13 mouse cellular contexts compared by ENCODE assay signal in genomic region chr13:44650052-44650451, GRCm38 (mm10).
DNase-seq lines count a peak whose midpoint lies in the region; ATAC-seq lines count a peak whose summit lies in the region.
"Had no signal": no experiment of that assay in that cellular context is flagged by ENCODE, and none has a peak within 500 bp of the region (broad histone marks: within the 10 kb centered on the region; RNA-seq: fewer than 3 reads in every experiment).

No protein-coding gene starts in this region.

- no peaks in the 10 kb centered on the region for H3K36me3 ChIP-seq in midbrain, embryonic 15.5 days (replicated peaks)
- no peaks in the 10 kb centered on the region for H3K36me3 ChIP-seq in midbrain, embryonic 11.5 days (ENCODE audit: control insufficient read depth, insufficient read depth, low read length)
- no peaks in the 10 kb centered on the region for H3K36me3 ChIP-seq in embryonic facial prominence, embryonic 13.5 days
- no peaks in the 10 kb centered on the region for H3K36me3 ChIP-seq in forebrain, embryonic 16.5 days (ENCODE audit: control insufficient read depth, insufficient read depth)
- no peaks in the 10 kb centered on the region for H3K36me3 ChIP-seq in liver, embryonic 12.5 days
- H3K36me3 ChIP-seq: liver, embryonic 15.5 days had no signal

- WGBS in midbrain, embryonic 15.5 days = 22% methylated on average over 13 of the region's 13 CpGs
- WGBS in midbrain, embryonic 11.5 days = 29% methylated on average over 13 of the region's 13 CpGs
- WGBS in embryonic facial prominence, embryonic 13.5 days = 23% methylated on average over 13 of the region's 13 CpGs
- WGBS in forebrain, embryonic 16.5 days = 15% methylated on average over 13 of the region's 13 CpGs
- WGBS in liver, embryonic 12.5 days (ENCODE audit: insufficient replicate concordance) = 68% methylated on average over 13 of the region's 13 CpGs

- H3K9ac ChIP-seq in midbrain, embryonic 15.5 days = no peak overlapping the region
- no peak overlapping the region for H3K9ac ChIP-seq in midbrain, embryonic 11.5 days (ENCODE audit: low read length)
- no peak overlapping the region for H3K9ac ChIP-seq in embryonic facial prominence, embryonic 13.5 days
- H3K9ac ChIP-seq in forebrain, embryonic 16.5 days (replicated peaks; ENCODE audit: low read depth, low read length) = no peak overlapping the region
- H3K9ac ChIP-seq in liver, embryonic 12.5 days = no peak overlapping the region
- H3K9ac ChIP-seq: liver, embryonic 15.5 days had no signal

- H3K4me3 ChIP-seq in midbrain, embryonic 15.5 days = no peak overlapping the region
- H3K4me3 ChIP-seq in midbrain, embryonic 11.5 days (ENCODE audit: low read depth, low read length) = no peak overlapping the region
- no peak overlapping the region for H3K4me3 ChIP-seq in embryonic facial prominence, embryonic 13.5 days
- H3K4me3 ChIP-seq in forebrain, embryonic 16.5 days (replicated peaks; ENCODE audit: low read length) = no peak overlapping the region
- H3K4me3 ChIP-seq in liver, embryonic 12.5 days = no peak overlapping the region
- H3K4me3 ChIP-seq: liver, embryonic 15.5 days had no signal

- no peak for ATAC-seq in midbrain, embryonic 15.5 days (replicated peaks)
- ATAC-seq in midbrain, embryonic 11.5 days (ENCODE audit: low FRiP score) = no peak
- no peak for ATAC-seq in embryonic facial prominence, embryonic 13.5 days (ENCODE audit: insufficient number of reproducible peaks, insufficient read depth, low FRiP score, low TSS enrichment, low read depth)
- no peak for ATAC-seq in forebrain, embryonic 16.5 days
- no peak for ATAC-seq in liver, embryonic 12.5 days

- peak overlapping the region; percentile 12; the same call in 1 of the 2 replicates for H3K4me2 ChIP-seq in midbrain, embryonic 15.5 days
- H3K4me2 ChIP-seq in midbrain, embryonic 11.5 days = no peak overlapping the region
- peak overlapping the region; percentile 39 for H3K4me2 ChIP-seq in embryonic facial prominence, embryonic 13.5 days
- H3K4me2 ChIP-seq in forebrain, embryonic 16.5 days (ENCODE audit: low read length) = peak overlapping the region; percentile 14; the same call in 1 of the 2 replicates
- no peak overlapping the region for H3K4me2 ChIP-seq in liver, embryonic 12.5 days
- H3K4me2 ChIP-seq: heart, embryonic 11.5 days; liver, embryonic 15.5 days had no signal

- H3K4me1 ChIP-seq in midbrain, embryonic 15.5 days = peaks cover 7% of the 10 kb centered on the region; the same call in 1 of the 2 replicates
- H3K4me1 ChIP-seq in midbrain, embryonic 11.5 days (ENCODE audit: control insufficient read depth, insufficient read depth, low read length) = peaks cover 10% of the 10 kb centered on the region; the same call in 1 of the 2 replicates
- H3K4me1 ChIP-seq in embryonic facial prominence, embryonic 13.5 days = peaks cover 19% of the 10 kb centered on the region
- peaks cover 3% of the 10 kb centered on the region; the same call in 1 of the 2 replicates for H3K4me1 ChIP-seq in forebrain, embryonic 16.5 days (replicated peaks; ENCODE audit: control insufficient read depth, insufficient read depth, low read length)
- peaks cover 17% of the 10 kb centered on the region; the same call in 1 of the 2 replicates for H3K4me1 ChIP-seq in liver, embryonic 12.5 days
- H3K4me1 ChIP-seq: liver, embryonic 15.5 days had no signal

- H3K9me3 ChIP-seq in midbrain, embryonic 15.5 days = no peaks in the 10 kb centered on the region
- H3K9me3 ChIP-seq in midbrain, embryonic 11.5 days (ENCODE audit: control insufficient read depth, low read length) = no peaks in the 10 kb centered on the region
- H3K9me3 ChIP-seq in embryonic facial prominence, embryonic 13.5 days = no peaks in the 10 kb centered on the region
- no peaks in the 10 kb centered on the region for H3K9me3 ChIP-seq in forebrain, embryonic 16.5 days (ENCODE audit: control insufficient read depth, low read length)
- no peaks in the 10 kb centered on the region for H3K9me3 ChIP-seq in liver, embryonic 12.5 days (replicated peaks)
- H3K9me3 ChIP-seq: liver, embryonic 15.5 days had no signal

- no peak overlapping the region for H3K27ac ChIP-seq in midbrain, embryonic 15.5 days
- no peak overlapping the region for H3K27ac ChIP-seq in midbrain, embryonic 11.5 days (ENCODE audit: low read depth, low read length)
- H3K27ac ChIP-seq in embryonic facial prominence, embryonic 13.5 days = no peak overlapping the region
- no peak overlapping the region for H3K27ac ChIP-seq in forebrain, embryonic 16.5 days (ENCODE audit: low read length)
- H3K27ac ChIP-seq in liver, embryonic 12.5 days = no peak overlapping the region
- H3K27ac ChIP-seq: liver, embryonic 15.5 days had no signal

- DNase-seq in midbrain, embryonic 11.5 days (ENCODE audit: low spot score, missing footprints) = no peak
- DNase-seq in retina, postnatal 1 day = peak; percentile 43
- DNase-seq in urinary bladder, postnatal 36 days (ENCODE audit: low spot score in 2 of 2) = no peak
- DNase-seq: adrenal gland, postnatal 36 days; cerebellum, adult 11-12 months; kidney, postnatal 36 days; right cerebral cortex, postnatal 14 days had no signal

- 0 out of 2 replicates have a peak, but pooled peaks cover 4% of the 10 kb centered on the region for H3K27me3 ChIP-seq in midbrain, embryonic 15.5 days (replicated peaks)
- peaks cover 5% of the 10 kb centered on the region; the same call in 1 of the 2 replicates for H3K27me3 ChIP-seq in midbrain, embryonic 11.5 days (ENCODE audit: control insufficient read depth, insufficient read depth, low read length)
- H3K27me3 ChIP-seq in embryonic facial prominence, embryonic 13.5 days = peaks cover 8% of the 10 kb centered on the region
- H3K27me3 ChIP-seq in forebrain, embryonic 16.5 days (replicated peaks; ENCODE audit: control insufficient read depth, insufficient read depth, low read length) = no peaks in the 10 kb centered on the region
- H3K27me3 ChIP-seq in liver, embryonic 12.5 days (replicated peaks) = peaks cover 8% of the 10 kb centered on the region

Comparison
In these comparisons a context has a peak if more than half of its experiments do, and no peak if none do; other contexts are left out.
1. H3K4me2 ChIP-seq: peak in midbrain, embryonic 15.5 days (single experiment), embryonic facial prominence, embryonic 13.5 days (single experiment) and forebrain, embryonic 16.5 days (single experiment); none in midbrain, embryonic 11.5 days (single experiment) and liver, embryonic 12.5 days (single experiment).